Mouse (Mus musculus) heart, embryonic 14.5 days (tissue): ENCODE measurements around the gene Trim15. TPM values are rescaled to one million over a fixed set of nuclear protein-coding genes. Genes with fewer than 3 reads are reported as not detected.

ENCODE experiments used
- ATAC-seq: fragments of 200-750 bp; cut with Nextera tagmentation; 2 replicates; pipeline ENCODE4 v1.8.0; 2017; ENCODE audit warnings: low read depth, moderate TSS enrichment; ENCODE audit not compliant: insufficient number of reproducible peaks, insufficient read depth, low FRiP score
- H3K27ac ChIP-seq, 2 experiments: fragments of 200-500 bp in 1 of 2; fragments of 300-500 bp in 1 of 2; sonication (generic) in 1 of 2; replicated peaks in 1 of 2; 2 replicates each; pipeline ENCODE4 v1.5.1; 2012 to 2014; ENCODE audit warnings: low read depth in 2 of 2, low read length in 2 of 2, control low read depth in 1 of 2, mild to moderate bottlenecking in 1 of 2, mixed read lengths in 1 of 2; ENCODE audit not compliant: control insufficient read depth in 1 of 2, insufficient read depth in 1 of 2
- H3K27me3 ChIP-seq: fragments of 300-500 bp; sonication (generic); 2 replicates; pipeline ENCODE4 v1.6.1; 2014; ENCODE audit warnings: mild to moderate bottlenecking, low read length, control low read depth; ENCODE audit not compliant: control insufficient read depth, insufficient read depth
- H3K36me3 ChIP-seq: fragments of 300-500 bp; sonication (generic); 2 replicates; pipeline ENCODE4 v1.6.1; 2014; ENCODE audit warnings: mild to moderate bottlenecking, control low read depth, low read length, mixed read lengths; ENCODE audit not compliant: control insufficient read depth, insufficient read depth
- H3K4me1 ChIP-seq, 2 experiments: fragments of 200-500 bp in 1 of 2; fragments of 300-500 bp in 1 of 2; sonication (generic) in 1 of 2; 2 replicates each; pipeline ENCODE4 v1.6.1; 2012 to 2014; ENCODE audit warnings: low read length in 2 of 2, control low read depth in 1 of 2, mixed read lengths in 1 of 2; ENCODE audit not compliant: control insufficient read depth in 2 of 2, insufficient read depth in 2 of 2
- H3K4me2 ChIP-seq: fragments of 300-500 bp; sonication (generic); 2 replicates; pipeline ENCODE4 v1.6.1; 2014; ENCODE audit warnings: mild to moderate bottlenecking, low read length
- H3K4me3 ChIP-seq, 2 experiments: fragments of 200-500 bp in 1 of 2; fragments of 300-500 bp in 1 of 2; sonication (generic) in 1 of 2; 2 replicates each; pipeline ENCODE4 v1.5.1; 2012 to 2014; ENCODE audit warnings: low read length in 2 of 2, mild to moderate bottlenecking in 2 of 2, control low read depth in 1 of 2, low read depth in 1 of 2, moderate library complexity in 1 of 2; ENCODE audit not compliant: control insufficient read depth in 1 of 2, insufficient read depth in 1 of 2
- H3K9ac ChIP-seq: fragments of 300-500 bp; sonication (generic); 2 replicates; pipeline ENCODE4 v1.6.1; 2014; ENCODE audit warnings: mild to moderate bottlenecking, low read length
- H3K9me3 ChIP-seq: fragments of 300-500 bp; sonication (generic); 2 replicates; pipeline ENCODE4 v1.6.1; 2016; ENCODE audit warnings: low read length, control low read depth; ENCODE audit not compliant: control insufficient read depth
- WGBS: fragments of 180-500 bp; shearing (Covaris S2); extraction: QIAGEN DNeasy Blood & Tissue Kit; methylation state at CpG from one replicate; pipeline ENCODE4 v1.1.7; 2014; 5-methylcytosine and 5-hydroxymethylcytosine counted together
- polyA plus RNA-seq: library from polyadenylated mRNA; unstranded; fragments of >200 nt; fragmentation: Nextera tagmentation; extraction: Ambion mirVana; gene quantifications from 2 replicates; pipeline ENCODE4 v1.2.1, GENCODE M21; 2014

Trim15 gene
- polyA plus RNA-seq, 1 experiment from 2014 or later: not detected

DNA sequence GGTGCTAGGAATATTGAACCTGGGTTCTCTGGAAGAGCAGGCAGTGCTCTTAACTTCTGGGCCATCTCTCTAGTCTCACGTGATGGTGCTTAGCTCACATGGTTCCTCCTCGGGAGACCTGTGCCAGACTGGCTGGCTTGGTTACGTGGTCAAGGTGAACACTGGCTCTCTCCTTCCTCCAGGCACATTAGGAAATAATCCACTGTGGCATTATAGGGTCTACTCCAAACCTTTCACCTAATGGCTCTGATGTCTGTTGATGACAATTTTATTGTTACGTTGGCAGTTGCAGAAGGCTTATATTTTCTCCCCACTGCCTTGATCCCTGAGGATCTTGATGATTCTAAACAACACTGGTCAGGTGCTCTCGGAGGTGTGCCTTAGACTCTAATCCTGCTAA lies 18.1 kb downstream of the Trim15 start:
- Histone ChIP-seq H3K4me1 (peaks cover 0 to 9% of the 10 kb centered on the region in 2 experiments; a peak in 2 of 4 replicates), H3K4me2 (no peak overlapping the region), H3K27me3 (no peaks in the 10 kb centered on the region), H3K4me3 (no peak overlapping the region), H3K36me3 (peaks cover 42% of the 10 kb centered on the region), H3K9me3 (no peaks in the 10 kb centered on the region), H3K27ac (no peak overlapping the region), H3K9ac (no peak overlapping the region)
- 72% methylated on average over 5 of the region's 5 CpGs for WGBS
- ATAC-seq: no peak

DNA sequence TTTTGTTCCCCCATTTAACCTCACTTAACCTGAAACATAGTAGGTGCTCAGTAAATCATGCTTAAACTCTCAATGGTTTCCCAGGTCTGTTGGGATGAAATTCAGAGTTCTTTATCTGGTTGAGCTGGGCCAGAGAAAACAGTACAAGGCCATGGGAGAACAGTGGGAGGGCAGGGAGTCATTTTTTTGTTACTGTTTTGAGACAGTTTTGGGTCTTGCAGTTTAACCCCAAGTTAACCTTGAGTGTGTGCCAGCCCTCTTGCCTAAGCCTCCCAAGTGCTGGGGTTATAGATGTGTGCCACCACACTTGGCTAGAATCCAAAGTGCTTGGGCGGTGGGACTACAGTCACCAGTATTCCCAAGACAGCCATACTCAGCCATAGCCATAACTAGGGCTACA lies 22.3 kb downstream of the Trim15 start:
- Histone ChIP-seq H3K9ac (no peak overlapping the region), H3K36me3 (peaks cover 6% of the 10 kb centered on the region; the same call in 1 of the 2 replicates), H3K4me3 (no peak overlapping the region), H3K27me3 (no peaks in the 10 kb centered on the region), H3K4me2 (no peak overlapping the region), H3K9me3 (no peaks in the 10 kb centered on the region), H3K27ac (no peak overlapping the region), H3K4me1 (peaks cover 0 to 17% of the 10 kb centered on the region in 2 experiments; a peak in 2 of 4 replicates)
- 52% methylated on average over 1 of the region's 1 CpGs for WGBS
- ATAC-seq: no peak

DNA sequence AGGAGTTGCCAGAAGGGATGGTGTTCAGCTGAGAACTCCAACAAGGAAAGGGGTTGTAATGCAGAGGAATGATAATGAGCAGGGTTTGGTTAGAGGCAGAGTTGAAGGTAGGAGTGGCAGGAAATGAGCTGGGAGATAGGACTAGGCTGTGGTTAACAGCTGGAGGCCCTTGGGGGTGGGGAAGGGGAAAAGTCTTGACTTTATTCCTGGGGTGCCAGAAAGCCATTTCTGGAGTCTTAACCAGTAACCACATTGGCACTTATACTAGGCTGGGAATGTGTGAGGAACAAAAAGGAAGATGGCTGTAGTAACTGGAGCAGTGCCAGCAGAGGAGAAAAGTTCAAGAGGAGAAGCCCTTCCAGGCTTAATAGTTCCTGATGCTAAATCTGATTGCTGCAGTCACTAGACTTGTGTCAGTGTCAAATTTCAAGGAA lies 22.7 kb downstream of the Trim15 start:
- Histone ChIP-seq H3K27me3 (no peaks in the 10 kb centered on the region), H3K4me3 (no peak overlapping the region), H3K4me1 (peaks cover 0 to 17% of the 10 kb centered on the region in 2 experiments; a peak in 2 of 4 replicates), H3K9me3 (no peaks in the 10 kb centered on the region), H3K4me2 (no peak overlapping the region), H3K27ac (no peak overlapping the region), H3K36me3 (peaks cover 6% of the 10 kb centered on the region; the same call in 1 of the 2 replicates), H3K9ac (no peak overlapping the region)
- no peak for ATAC-seq

DNA sequence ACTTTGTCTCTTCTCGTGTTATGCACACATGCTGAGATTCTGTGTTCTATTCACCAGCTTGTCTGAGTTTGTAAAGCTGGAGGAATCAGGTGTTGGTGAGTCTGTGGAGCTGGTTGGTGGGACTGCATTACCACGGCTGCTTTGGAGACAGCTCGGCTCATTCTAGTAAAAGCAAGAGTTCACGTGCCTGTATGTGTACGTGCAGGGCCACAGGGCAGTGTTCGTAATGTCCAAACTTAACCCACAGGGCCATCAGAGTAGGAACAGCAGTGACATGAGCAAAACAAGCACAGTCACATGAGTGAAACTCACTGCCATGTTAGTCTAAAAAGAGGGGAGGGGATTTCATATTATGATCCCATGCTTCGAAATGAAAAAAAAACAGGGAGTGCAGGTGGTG lies 23.3 kb downstream of the Trim15 start:
- no peaks in the 10 kb centered on the region for H3K9me3 ChIP-seq
- no peaks in the 10 kb centered on the region for H3K27me3 ChIP-seq
- H3K27ac ChIP-seq: no peak overlapping the region
- no peak overlapping the region for H3K4me3 ChIP-seq
- no peak for ATAC-seq
- peaks cover 0 to 21% of the 10 kb centered on the region in 2 experiments; a peak in 2 of 4 replicates for H3K4me1 ChIP-seq
- peaks cover 9% of the 10 kb centered on the region; the same call in 1 of the 2 replicates for H3K36me3 ChIP-seq
- WGBS: 73% methylated on average over 7 of the region's 7 CpGs
- no peak overlapping the region for H3K9ac ChIP-seq
- no peak overlapping the region for H3K4me2 ChIP-seq

DNA sequence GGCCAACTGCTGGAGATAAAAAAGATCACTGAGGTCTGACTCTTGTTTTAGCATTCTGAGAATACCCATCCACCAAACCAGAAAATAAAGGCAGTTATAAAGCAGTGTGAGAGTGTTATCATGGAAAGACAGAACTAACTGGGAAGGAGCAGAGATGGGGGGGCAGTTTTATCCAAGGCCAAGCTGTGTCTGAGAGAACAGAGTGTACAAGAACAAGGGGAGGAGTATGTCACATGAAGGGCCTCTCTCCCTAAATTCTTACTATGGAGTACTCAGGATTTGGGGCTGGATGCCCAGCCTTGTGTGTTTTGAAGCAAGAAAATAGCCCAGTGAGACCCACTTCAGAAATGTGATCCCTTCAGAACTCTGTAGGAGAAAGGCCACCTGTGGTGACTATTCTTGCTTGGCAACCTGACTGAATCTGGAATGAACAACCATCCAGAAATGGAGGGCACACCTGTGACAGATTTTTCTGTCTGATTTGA lies 26.0 kb downstream of the Trim15 start:
- H3K9ac ChIP-seq: no peak overlapping the region
- H3K27ac ChIP-seq: no peak overlapping the region
- no peak for ATAC-seq
- H3K4me2 ChIP-seq: no peak overlapping the region
- H3K4me1 ChIP-seq: peaks cover 5 to 32% of the 10 kb centered on the region in 2 experiments; a peak in 3 of 4 replicates
- H3K36me3 ChIP-seq: 0 out of 2 replicates have a peak, but pooled peaks cover 3% of the 10 kb centered on the region
- no peaks in the 10 kb centered on the region for H3K27me3 ChIP-seq
- H3K9me3 ChIP-seq: no peaks in the 10 kb centered on the region
- H3K4me3 ChIP-seq: no peak overlapping the region

DNA sequence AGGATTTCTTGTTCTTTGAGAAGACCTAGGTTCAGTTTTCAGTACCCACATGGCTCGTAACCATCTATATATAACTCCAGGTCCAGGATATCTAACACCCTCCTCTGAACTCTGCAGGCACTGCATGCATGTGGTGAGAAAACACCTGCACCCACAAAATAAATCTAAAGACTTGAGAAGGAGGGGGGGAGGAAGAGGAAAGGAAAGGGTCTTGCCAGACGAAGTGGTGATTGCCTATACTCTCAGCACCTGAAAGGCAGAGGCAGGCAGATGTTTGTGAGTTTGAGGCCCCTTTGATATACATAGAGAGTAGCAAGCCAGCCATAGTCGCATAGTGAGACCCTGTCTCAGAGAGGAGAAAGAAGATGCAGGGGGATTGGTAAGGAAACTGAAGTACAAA lies 27.1 kb downstream of the Trim15 start:
- Histone ChIP-seq H3K36me3 (0 out of 2 replicates have a peak, but pooled peaks cover 3% of the 10 kb centered on the region), H3K9ac (no peak overlapping the region), H3K27me3 (no peaks in the 10 kb centered on the region), H3K4me2 (no peak overlapping the region), H3K9me3 (no peaks in the 10 kb centered on the region), H3K27ac (no peak overlapping the region), H3K4me3 (no peak overlapping the region), H3K4me1 (peaks cover 6 to 32% of the 10 kb centered on the region in 2 experiments; a peak in 3 of 4 replicates)
- WGBS: 62% methylated on average over 3 of the region's 3 CpGs
- no peak for ATAC-seq

DNA sequence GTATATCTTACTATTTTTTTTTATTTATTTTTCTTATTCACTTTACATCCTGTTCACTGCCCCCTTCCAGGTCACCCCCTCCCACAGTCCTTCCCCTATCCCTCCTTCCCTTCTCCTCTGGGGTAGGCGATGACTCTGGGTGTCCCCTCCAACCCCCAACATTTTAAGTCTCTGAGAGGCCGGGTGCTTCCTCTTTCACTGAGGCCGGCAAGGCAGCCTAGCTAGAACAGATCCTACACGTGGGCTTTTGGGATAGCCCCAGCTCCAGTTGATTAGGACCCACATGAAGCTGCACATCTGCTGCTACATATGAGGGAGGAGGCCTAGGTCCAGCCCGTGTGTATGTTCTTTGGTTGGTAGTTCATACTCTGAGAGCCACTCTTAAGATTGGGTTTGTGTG lies 28.0 kb downstream of the Trim15 start:
- H3K4me1 ChIP-seq: peaks cover 6 to 24% of the 10 kb centered on the region in 2 experiments; a peak in 3 of 4 replicates
- no peak overlapping the region for H3K4me2 ChIP-seq
- no peaks in the 10 kb centered on the region for H3K27me3 ChIP-seq
- H3K9me3 ChIP-seq: no peaks in the 10 kb centered on the region
- H3K9ac ChIP-seq: no peak overlapping the region
- no peak for ATAC-seq
- H3K4me3 ChIP-seq: no peak overlapping the region
- 0 out of 2 replicates have a peak, but pooled peaks cover 3% of the 10 kb centered on the region for H3K36me3 ChIP-seq
- H3K27ac ChIP-seq: no peak overlapping the region
- WGBS: 79% methylated on average over 5 of the region's 5 CpGs
